Mouse (Mus musculus): ENCODE data around the gene Slc1a5. TPM values are rescaled to one million over a fixed set of nuclear protein-coding genes. Genes with fewer than 3 reads are reported as not detected.
A peak's percentile ranks its signal among the peaks of the same experiment; 100 is the strongest.

Slc1a5 gene
- polyA plus RNA-seq, 1 experiment from 2014 or later, result 7.0 TPM

GRCm38 (mm10) chr7:16785541-16786083 is 4.5 kb downstream of the Slc1a5 start:
- Histone ChIP-seq H3K4me1 (ENCODE audit: control insufficient read depth, insufficient read depth, low read length) (peaks cover 17% of the 10 kb centered on the region), H3K4me3 (ENCODE audit: low read depth, low read length) (no peak overlapping the region), H3K27me3 (replicated peaks; ENCODE audit: control insufficient read depth, insufficient read depth, low read length) (0 out of 2 replicates have a peak, but pooled peaks cover 2% of the 10 kb centered on the region), H3K27ac (ENCODE audit: low read depth, low read length) (no peak overlapping the region), H3K36me3 (ENCODE audit: control insufficient read depth, insufficient read depth, low read length) (no peaks in the 10 kb centered on the region), H3K9ac (ENCODE audit: low read length) (no peak overlapping the region), H3K4me2 (ENCODE audit: low read length) (no peak overlapping the region), H3K9me3 (replicated peaks; ENCODE audit: control insufficient read depth, low read length) (no peaks in the 10 kb centered on the region)
- 88% methylated on average over 8 of the region's 8 CpGs for WGBS
- DNase-seq (ENCODE audit: low spot score) (no peak), ATAC-seq (no peak)

DNA sequence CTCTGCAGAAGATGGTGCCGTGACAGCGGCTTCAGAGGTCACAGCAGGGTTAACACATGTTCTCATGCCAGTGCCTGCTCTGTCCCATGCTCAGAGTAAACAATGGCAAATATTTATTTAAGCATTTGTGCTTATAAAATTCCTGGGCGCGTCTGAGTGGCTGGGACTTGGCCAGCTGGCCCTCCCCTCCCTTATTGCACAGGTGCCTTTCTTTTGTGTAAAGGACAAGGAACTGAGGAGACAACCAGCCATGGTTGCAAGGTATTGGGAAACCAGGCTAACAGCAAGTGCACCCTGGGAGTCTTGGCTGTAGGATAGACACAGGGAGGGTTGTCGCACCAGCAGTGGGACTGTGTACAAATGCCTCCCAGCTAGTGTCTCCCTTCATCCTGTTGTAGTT is 11.2 kb downstream of the Slc1a5 start:
- DNase-seq (ENCODE audit: low spot score) (no peak), ATAC-seq (no peak)
- Histone ChIP-seq H3K27ac (ENCODE audit: low read depth, low read length) (no peak overlapping the region), H3K4me3 (ENCODE audit: low read depth, low read length) (no peak overlapping the region), H3K4me2 (ENCODE audit: low read length) (no peak overlapping the region), H3K4me1 (ENCODE audit: control insufficient read depth, insufficient read depth, low read length) (no peaks in the 10 kb centered on the region), H3K36me3 (ENCODE audit: control insufficient read depth, insufficient read depth, low read length) (peaks cover 8% of the 10 kb centered on the region; the same call in 1 of the 2 replicates), H3K9ac (ENCODE audit: low read length) (no peak overlapping the region), H3K9me3 (replicated peaks; ENCODE audit: control insufficient read depth, low read length) (no peaks in the 10 kb centered on the region), H3K27me3 (replicated peaks; ENCODE audit: control insufficient read depth, insufficient read depth, low read length) (no peaks in the 10 kb centered on the region)
- 90% methylated on average over 5 of the region's 5 CpGs for WGBS

DNA sequence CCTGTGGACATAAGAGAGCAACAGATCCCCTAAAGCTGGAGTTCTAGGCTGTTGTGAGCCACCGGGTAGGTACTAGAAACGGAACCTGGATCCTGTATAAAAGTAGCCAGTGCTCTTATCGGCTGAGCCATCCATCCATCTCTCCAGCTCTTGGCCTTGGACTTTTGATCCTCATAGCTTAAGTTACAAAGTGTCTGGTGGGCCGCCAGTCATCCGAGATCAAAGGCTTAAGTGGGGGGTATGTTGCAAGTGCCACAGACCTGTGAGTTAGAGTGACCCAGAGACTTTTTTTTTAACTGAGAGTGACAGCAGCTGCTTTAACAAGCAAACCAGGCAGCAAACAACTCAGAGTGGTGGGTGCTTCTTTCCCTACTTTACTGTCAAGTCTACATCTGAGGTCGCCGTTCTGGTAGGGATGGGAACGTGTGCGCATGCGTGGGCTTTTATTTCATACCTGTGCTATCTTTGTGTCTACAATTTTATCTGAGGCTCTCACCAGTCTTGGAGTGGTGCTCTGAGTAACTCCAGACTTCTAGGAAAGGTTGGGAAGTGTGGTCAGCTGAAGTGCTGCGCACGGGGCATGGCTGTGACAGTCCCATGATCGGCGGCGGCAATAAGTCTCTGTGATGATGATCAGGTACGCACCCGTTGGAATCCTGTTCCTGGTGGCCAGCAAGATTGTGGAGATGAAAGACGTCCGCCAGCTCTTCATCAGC is 12.0 kb downstream of the Slc1a5 start:
- 95% methylated on average over 19 of the region's 19 CpGs for WGBS
- no peak for ATAC-seq
- H3K27me3 ChIP-seq (replicated peaks; ENCODE audit: control insufficient read depth, insufficient read depth, low read length), result no peaks in the 10 kb centered on the region
- no peaks in the 10 kb centered on the region for H3K9me3 ChIP-seq (replicated peaks; ENCODE audit: control insufficient read depth, low read length)
- no peak overlapping the region for H3K4me2 ChIP-seq (ENCODE audit: low read length)
- H3K27ac ChIP-seq (ENCODE audit: low read depth, low read length), result no peak overlapping the region
- no peak overlapping the region for H3K4me3 ChIP-seq (ENCODE audit: low read depth, low read length)
- no peaks in the 10 kb centered on the region for H3K4me1 ChIP-seq (ENCODE audit: control insufficient read depth, insufficient read depth, low read length)
- no peak overlapping the region for H3K9ac ChIP-seq (ENCODE audit: low read length)
- no peak for DNase-seq (ENCODE audit: low spot score)
- H3K36me3 ChIP-seq (ENCODE audit: control insufficient read depth, insufficient read depth, low read length), result peaks cover 13% of the 10 kb centered on the region; the same call in 1 of the 2 replicates

DNA sequence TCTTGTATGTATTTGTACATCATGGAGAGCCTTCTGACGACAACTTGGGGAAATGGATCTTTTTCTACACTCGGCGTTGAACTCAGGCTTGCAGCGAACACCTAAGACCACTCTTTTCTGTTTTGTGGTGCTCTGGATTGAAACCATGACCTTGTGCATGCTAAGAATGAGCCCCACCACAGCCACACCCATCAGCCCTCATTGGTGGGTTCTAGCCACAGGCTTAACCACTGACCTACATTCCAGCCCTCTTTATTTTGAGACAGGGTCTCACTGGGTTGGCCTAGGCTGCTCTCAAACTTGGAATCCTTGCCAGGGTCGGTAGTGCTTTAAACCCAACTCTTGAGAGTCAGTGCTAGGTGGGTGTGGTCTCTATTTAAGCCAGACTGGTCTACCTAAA is 13.7 kb downstream of the Slc1a5 start:
- no peaks in the 10 kb centered on the region for H3K27me3 ChIP-seq (replicated peaks; ENCODE audit: control insufficient read depth, insufficient read depth, low read length)
- no peak overlapping the region for H3K9ac ChIP-seq (ENCODE audit: low read length)
- no peak overlapping the region for H3K4me2 ChIP-seq (ENCODE audit: low read length)
- no peak for DNase-seq (ENCODE audit: low spot score)
- H3K4me1 ChIP-seq (ENCODE audit: control insufficient read depth, insufficient read depth, low read length), result no peaks in the 10 kb centered on the region
- H3K36me3 ChIP-seq (ENCODE audit: control insufficient read depth, insufficient read depth, low read length), result peaks cover 13% of the 10 kb centered on the region; the same call in 1 of the 2 replicates
- no peak overlapping the region for H3K27ac ChIP-seq (ENCODE audit: low read depth, low read length)
- 94% methylated on average over 5 of the region's 5 CpGs for WGBS
- H3K9me3 ChIP-seq (replicated peaks; ENCODE audit: control insufficient read depth, low read length), result no peaks in the 10 kb centered on the region
- no peak overlapping the region for H3K4me3 ChIP-seq (ENCODE audit: low read depth, low read length)
- ATAC-seq, result no peak

- ATAC-seq (no peak), DNase-seq (ENCODE audit: low spot score) (peak; percentile 53)
- peaks cover 24% of the 10 kb centered on the region for H3K36me3 ChIP-seq (ENCODE audit: control insufficient read depth, insufficient read depth, low read length)
- WGBS, result 30% methylated on average over 8 of the region's 8 CpGs
- no peak overlapping the region for H3K9ac ChIP-seq (ENCODE audit: low read length)
- no peaks in the 10 kb centered on the region for H3K9me3 ChIP-seq (replicated peaks; ENCODE audit: control insufficient read depth, low read length)
- no peak overlapping the region for H3K4me2 ChIP-seq (ENCODE audit: low read length)
- no peak overlapping the region for H3K4me3 ChIP-seq (ENCODE audit: low read depth, low read length)
- H3K4me1 ChIP-seq (ENCODE audit: control insufficient read depth, insufficient read depth, low read length), result no peaks in the 10 kb centered on the region
- H3K27ac ChIP-seq (ENCODE audit: low read depth, low read length), result no peak overlapping the region
- H3K27me3 ChIP-seq (replicated peaks; ENCODE audit: control insufficient read depth, insufficient read depth, low read length), result no peaks in the 10 kb centered on the region
Observed at GRCm38 (mm10) chr7:16804409-16805028, 23.4 kb downstream of the Slc1a5 start.

- no peak overlapping the region for H3K9ac ChIP-seq (ENCODE audit: low read length)
- H3K27ac ChIP-seq (ENCODE audit: low read depth, low read length), result no peak overlapping the region
- DNase-seq (ENCODE audit: low spot score) (no peak), ATAC-seq (no peak)
- H3K4me1 ChIP-seq (ENCODE audit: control insufficient read depth, insufficient read depth, low read length), result no peaks in the 10 kb centered on the region
- H3K4me3 ChIP-seq (ENCODE audit: low read depth, low read length), result no peak overlapping the region
- H3K9me3 ChIP-seq (replicated peaks; ENCODE audit: control insufficient read depth, low read length), result no peaks in the 10 kb centered on the region
- no peak overlapping the region for H3K4me2 ChIP-seq (ENCODE audit: low read length)
- 88% methylated on average over 9 of the region's 9 CpGs for WGBS
- H3K36me3 ChIP-seq (ENCODE audit: control insufficient read depth, insufficient read depth, low read length), result peaks cover 29% of the 10 kb centered on the region
- peaks cover 19% of the 10 kb centered on the region for H3K27me3 ChIP-seq (replicated peaks; ENCODE audit: control insufficient read depth, insufficient read depth, low read length)
Observed at GRCm38 (mm10) chr7:16807936-16808335, 26.8 kb downstream of the Slc1a5 start.

GRCm38 (mm10) chr7:16808647-16809046 is 27.5 kb downstream of the Slc1a5 start:
- DNase-seq (ENCODE audit: low spot score) (no peak), ATAC-seq (no peak)
- Histone ChIP-seq H3K9ac (ENCODE audit: low read length) (no peak overlapping the region), H3K4me1 (ENCODE audit: control insufficient read depth, insufficient read depth, low read length) (no peaks in the 10 kb centered on the region), H3K27me3 (replicated peaks; ENCODE audit: control insufficient read depth, insufficient read depth, low read length) (peaks cover 19% of the 10 kb centered on the region), H3K4me3 (ENCODE audit: low read depth, low read length) (no peak overlapping the region), H3K27ac (ENCODE audit: low read depth, low read length) (no peak overlapping the region), H3K36me3 (ENCODE audit: control insufficient read depth, insufficient read depth, low read length) (peaks cover 29% of the 10 kb centered on the region), H3K9me3 (replicated peaks; ENCODE audit: control insufficient read depth, low read length) (no peaks in the 10 kb centered on the region), H3K4me2 (ENCODE audit: low read length) (no peak overlapping the region)
- WGBS, result 92% methylated on average over 9 of the region's 9 CpGs

GRCm38 (mm10) chr7:16809739-16810138 is 28.6 kb downstream of the Slc1a5 start:
- DNase-seq (ENCODE audit: low spot score) (peak; percentile 81), ATAC-seq (peak; percentile 24)
- Histone ChIP-seq H3K27ac (ENCODE audit: low read depth, low read length) (peak overlapping the region; percentile 11; the same call in 1 of the 2 replicates), H3K9me3 (replicated peaks; ENCODE audit: control insufficient read depth, low read length) (no peaks in the 10 kb centered on the region), H3K4me3 (ENCODE audit: low read depth, low read length) (no peak overlapping the region), H3K27me3 (replicated peaks; ENCODE audit: control insufficient read depth, insufficient read depth, low read length) (peaks cover 19% of the 10 kb centered on the region), H3K9ac (ENCODE audit: low read length) (no peak overlapping the region), H3K4me1 (ENCODE audit: control insufficient read depth, insufficient read depth, low read length) (peaks cover 2% of the 10 kb centered on the region), H3K36me3 (ENCODE audit: control insufficient read depth, insufficient read depth, low read length) (peaks cover 29% of the 10 kb centered on the region), H3K4me2 (ENCODE audit: low read length) (peak overlapping the region; percentile 75; the same call in 1 of the 2 replicates)
- WGBS, result 27% methylated on average over 10 of the region's 10 CpGs

Data from forebrain, embryonic 14.5 days (tissue).